Mouse (Mus musculus): ENCODE data around the gene Luzp1.

Luzp1 gene

GRCm38 (mm10) chr4:136456516-136457218, 12.9 kb upstream of the Luzp1 start:
- no peak for TF ChIP-seq GATA4 (IDR thresholded peaks at IDR 0.05; ENCODE audit: insufficient replicate concordance, low read length)

- no peak for TF ChIP-seq GATA4 (IDR thresholded peaks at IDR 0.05; ENCODE audit: insufficient replicate concordance, low read length)
These were observed 11.3 kb upstream of the Luzp1 start for GRCm38 (mm10) chr4:136458276-136458675.

- TF ChIP-seq GATA4 (IDR thresholded peaks at IDR 0.05; ENCODE audit: insufficient replicate concordance, low read length): no peak
These were observed 10.4 kb upstream of the Luzp1 start for GRCm38 (mm10) chr4:136459210-136459609.

GRCm38 (mm10) chr4:136461206-136461605, 8.4 kb upstream of the Luzp1 start:
- TF ChIP-seq GATA4 (IDR thresholded peaks at IDR 0.05; ENCODE audit: insufficient replicate concordance, low read length): no peak

- no peak for TF ChIP-seq GATA4 (IDR thresholded peaks at IDR 0.05; ENCODE audit: insufficient replicate concordance, low read length)
These were observed 7.8 kb upstream of the Luzp1 start for GRCm38 (mm10) chr4:136461761-136462085.

- TF ChIP-seq GATA4 (IDR thresholded peaks at IDR 0.05; ENCODE audit: insufficient replicate concordance, low read length): peak; percentile 74; the same call in 1 of the 2 replicates
These were observed 7.3 kb upstream of the Luzp1 start, which contains the start of gene 6030445D17Rik for GRCm38 (mm10) chr4:136462086-136462838. TSS of gene 6030445D17Rik (plus strand) at chr4:136462250.

GRCm38 (mm10) chr4:136462839-136463178, 6.8 kb upstream of the Luzp1 start:
- no peak for TF ChIP-seq GATA4 (IDR thresholded peaks at IDR 0.05; ENCODE audit: insufficient replicate concordance, low read length)

- TF ChIP-seq GATA4 (IDR thresholded peaks at IDR 0.05; ENCODE audit: insufficient replicate concordance, low read length): no peak
These were observed 6.1 kb upstream of the Luzp1 start for GRCm38 (mm10) chr4:136463436-136463835.

GRCm38 (mm10) chr4:136466226-136466625, 3.3 kb upstream of the Luzp1 start:
- peak; percentile 62; the same call in 1 of the 2 replicates for TF ChIP-seq GATA4 (IDR thresholded peaks at IDR 0.05; ENCODE audit: insufficient replicate concordance, low read length)

GRCm38 (mm10) chr4:136468553-136469327, 821 bp upstream of the Luzp1 start:
- no peak for TF ChIP-seq GATA4 (IDR thresholded peaks at IDR 0.05; ENCODE audit: insufficient replicate concordance, low read length)

GRCm38 (mm10) chr4:136469941-136470346, 383 bp downstream of the Luzp1 start:
- no peak for TF ChIP-seq GATA4 (IDR thresholded peaks at IDR 0.05; ENCODE audit: insufficient replicate concordance, low read length)

GRCm38 (mm10) chr4:136470347-136471071, 948 bp downstream of the Luzp1 start:
- no peak for TF ChIP-seq GATA4 (IDR thresholded peaks at IDR 0.05; ENCODE audit: insufficient replicate concordance, low read length)

- no peak for TF ChIP-seq GATA4 (IDR thresholded peaks at IDR 0.05; ENCODE audit: insufficient replicate concordance, low read length)
These were observed 7.1 kb downstream of the Luzp1 start for GRCm38 (mm10) chr4:136476692-136477091.

- no peak for TF ChIP-seq GATA4 (IDR thresholded peaks at IDR 0.05; ENCODE audit: insufficient replicate concordance, low read length)
These were observed 17.0 kb downstream of the Luzp1 start for GRCm38 (mm10) chr4:136486549-136486948.

- TF ChIP-seq GATA4 (IDR thresholded peaks at IDR 0.05; ENCODE audit: insufficient replicate concordance, low read length): no peak
These were observed 26.4 kb downstream of the Luzp1 start for GRCm38 (mm10) chr4:136495993-136496392.

Measured in liver, adult (tissue).